Mouse (Mus musculus): ENCODE data around the gene Grid1. TPM values are rescaled to one million over a fixed set of nuclear protein-coding genes. Genes with fewer than 3 reads are reported as not detected.

Grid1 gene
- polyA plus RNA-seq, 1 experiment, result not detected

DNA sequence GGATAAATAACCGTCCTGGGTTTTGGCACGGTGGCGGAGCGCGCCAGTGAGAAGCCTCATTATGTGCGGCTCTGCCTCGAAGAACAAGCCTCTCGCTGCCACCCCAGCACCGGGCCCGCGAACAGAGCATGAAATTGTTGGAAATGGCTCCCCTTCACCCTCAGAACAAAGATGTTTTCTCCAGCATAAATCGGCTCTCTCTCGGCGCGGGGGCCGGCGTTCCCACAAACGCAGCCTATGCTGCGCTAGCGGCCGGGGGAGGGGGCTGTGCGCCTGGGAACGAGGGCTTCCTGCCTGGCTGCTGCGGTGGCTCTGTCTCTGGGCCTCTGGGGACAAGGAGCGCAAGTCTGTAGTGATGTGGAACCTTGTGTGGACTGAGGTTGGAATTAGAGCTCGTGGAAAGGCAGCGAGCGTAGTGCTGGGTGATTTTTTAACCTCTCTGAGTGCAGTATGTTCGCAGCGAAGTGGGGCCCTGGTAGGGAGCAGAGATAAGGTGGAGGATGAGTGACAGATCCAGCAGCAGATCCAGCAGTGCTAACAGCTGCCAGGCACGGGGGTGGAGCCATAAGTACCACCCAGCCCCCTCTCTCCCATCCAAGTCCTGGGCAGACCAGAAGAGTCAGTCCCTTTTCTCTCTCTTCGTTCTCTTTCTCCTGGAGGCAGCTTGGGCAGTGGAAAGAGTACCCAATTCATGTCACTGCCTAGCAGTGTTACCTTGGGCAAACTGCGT is 76.5 kb downstream of the Grid1 start:
- Histone ChIP-seq H3K27me3 (replicated peaks) (peaks cover 20% of the 10 kb centered on the region), H3K9me3 (no peaks in the 10 kb centered on the region), H3K36me3 (replicated peaks; ENCODE audit: low read length) (no peaks in the 10 kb centered on the region), H3K4me1 (no peaks in the 10 kb centered on the region), H3K4me3 (replicated peaks) (no peak overlapping the region)
- TF ChIP-seq FLI1 (IDR thresholded peaks at IDR 0.05; ENCODE audit: low read length), result no peak
- no peak for TF ChIP-seq GATA1 (IDR thresholded peaks at IDR 0.05; ENCODE audit: borderline replicate concordance, low read length)

DNA sequence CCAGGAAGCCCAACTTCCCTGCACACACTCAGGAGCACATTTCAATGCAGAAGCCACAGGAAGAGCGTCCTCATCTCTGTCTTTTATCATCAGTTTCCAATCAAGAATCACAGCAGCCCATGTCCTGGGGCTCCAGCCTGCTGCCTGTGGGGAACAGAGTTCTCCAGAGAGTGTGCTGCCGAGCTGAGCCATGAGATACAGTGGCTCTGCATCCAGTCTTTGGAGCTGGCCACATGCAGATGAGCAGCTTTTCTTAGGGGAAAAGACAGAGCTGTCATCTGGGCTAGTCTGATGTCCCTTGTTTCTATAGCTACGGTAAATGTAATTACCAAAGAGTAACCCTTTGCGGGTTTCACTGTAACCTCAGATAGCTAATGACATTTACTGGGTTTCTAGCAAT is 83.9 kb downstream of the Grid1 start:
- H3K9me3 ChIP-seq, result no peaks in the 10 kb centered on the region
- H3K36me3 ChIP-seq (replicated peaks; ENCODE audit: low read length), result no peaks in the 10 kb centered on the region
- H3K4me3 ChIP-seq (replicated peaks), result no peak overlapping the region
- H3K27me3 ChIP-seq (replicated peaks), result no peaks in the 10 kb centered on the region
- TF ChIP-seq FLI1 (IDR thresholded peaks at IDR 0.05; ENCODE audit: low read length) (no peak), GATA1 (IDR thresholded peaks at IDR 0.05; ENCODE audit: borderline replicate concordance, low read length) (no peak)
- no peaks in the 10 kb centered on the region for H3K4me1 ChIP-seq

DNA sequence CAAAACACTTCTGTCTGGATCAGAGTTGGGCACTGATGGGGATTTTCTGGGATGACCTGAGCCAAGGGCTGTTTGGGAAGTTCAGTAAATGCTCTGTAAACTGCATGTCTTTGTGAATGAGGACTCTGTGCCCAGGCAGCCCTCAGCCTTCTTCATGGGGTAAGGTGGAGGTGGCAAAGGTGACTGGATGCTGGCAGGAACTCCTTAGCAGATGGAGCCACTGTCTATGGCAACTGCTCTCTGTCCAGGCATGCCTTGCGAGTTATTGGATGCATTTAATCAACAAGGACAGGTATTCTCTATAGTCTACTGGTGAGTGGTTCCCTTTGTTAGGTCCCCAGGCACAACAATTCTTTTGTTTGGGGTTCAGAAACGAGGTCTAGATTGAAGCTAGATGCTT is 85.8 kb downstream of the Grid1 start:
- Histone ChIP-seq H3K27me3 (replicated peaks) (no peaks in the 10 kb centered on the region), H3K4me1 (no peaks in the 10 kb centered on the region), H3K9me3 (no peaks in the 10 kb centered on the region), H3K36me3 (replicated peaks; ENCODE audit: low read length) (no peaks in the 10 kb centered on the region), H3K4me3 (replicated peaks) (no peak overlapping the region)
- TF ChIP-seq GATA1 (IDR thresholded peaks at IDR 0.05; ENCODE audit: borderline replicate concordance, low read length) (no peak), FLI1 (IDR thresholded peaks at IDR 0.05; ENCODE audit: low read length) (no peak)

DNA sequence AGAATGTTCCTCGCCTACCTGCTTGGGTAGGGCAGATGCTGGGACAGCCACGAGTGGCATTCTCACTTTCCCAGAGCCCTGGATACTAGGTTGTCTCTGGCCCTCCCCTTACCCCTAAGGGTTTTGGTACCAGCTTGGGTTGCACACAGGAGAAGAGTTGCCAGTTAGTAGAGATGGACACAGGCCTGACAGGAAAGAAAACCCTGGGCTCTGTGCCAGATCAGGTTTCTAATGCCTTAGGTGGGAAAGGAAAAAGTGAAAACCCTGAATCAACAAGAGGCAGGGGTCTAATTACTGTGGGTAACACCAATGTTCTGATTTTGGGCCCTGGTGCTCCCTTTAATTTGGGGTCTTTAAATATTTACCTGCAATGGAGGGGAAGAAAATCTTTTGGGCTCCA is 88.5 kb downstream of the Grid1 start:
- TF ChIP-seq GATA1 (IDR thresholded peaks at IDR 0.05; ENCODE audit: borderline replicate concordance, low read length), result no peak
- TF ChIP-seq FLI1 (IDR thresholded peaks at IDR 0.05; ENCODE audit: low read length), result no peak
- H3K4me3 ChIP-seq (replicated peaks), result no peak overlapping the region
- H3K36me3 ChIP-seq (replicated peaks; ENCODE audit: low read length), result no peaks in the 10 kb centered on the region
- H3K4me1 ChIP-seq, result no peaks in the 10 kb centered on the region
- no peaks in the 10 kb centered on the region for H3K27me3 ChIP-seq (replicated peaks)
- H3K9me3 ChIP-seq, result no peaks in the 10 kb centered on the region

DNA sequence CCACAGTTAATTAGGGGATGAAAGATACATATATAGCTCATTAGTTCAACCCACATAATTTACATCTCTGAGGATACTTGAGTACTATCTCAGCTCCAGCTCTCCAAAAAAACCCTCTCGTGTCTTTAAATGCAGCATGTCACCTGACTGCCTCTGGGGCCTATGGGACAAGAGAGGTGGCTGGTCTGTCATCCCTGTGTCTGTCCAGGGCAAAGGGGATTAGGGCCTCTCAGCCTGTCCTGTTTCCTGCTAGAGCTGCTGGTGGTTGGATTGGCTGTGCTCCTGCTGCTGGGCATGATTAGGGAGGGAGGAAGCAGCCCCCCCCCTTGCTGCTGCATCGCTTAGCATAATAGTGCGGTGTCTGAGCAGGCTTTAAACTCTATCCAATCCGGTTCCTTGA is 88.9 kb downstream of the Grid1 start:
- Histone ChIP-seq H3K4me1 (no peaks in the 10 kb centered on the region), H3K4me3 (replicated peaks) (no peak overlapping the region), H3K9me3 (no peaks in the 10 kb centered on the region), H3K36me3 (replicated peaks; ENCODE audit: low read length) (no peaks in the 10 kb centered on the region), H3K27me3 (replicated peaks) (no peaks in the 10 kb centered on the region)
- TF ChIP-seq FLI1 (IDR thresholded peaks at IDR 0.05; ENCODE audit: low read length) (no peak), GATA1 (IDR thresholded peaks at IDR 0.05; ENCODE audit: borderline replicate concordance, low read length) (no peak)

DNA sequence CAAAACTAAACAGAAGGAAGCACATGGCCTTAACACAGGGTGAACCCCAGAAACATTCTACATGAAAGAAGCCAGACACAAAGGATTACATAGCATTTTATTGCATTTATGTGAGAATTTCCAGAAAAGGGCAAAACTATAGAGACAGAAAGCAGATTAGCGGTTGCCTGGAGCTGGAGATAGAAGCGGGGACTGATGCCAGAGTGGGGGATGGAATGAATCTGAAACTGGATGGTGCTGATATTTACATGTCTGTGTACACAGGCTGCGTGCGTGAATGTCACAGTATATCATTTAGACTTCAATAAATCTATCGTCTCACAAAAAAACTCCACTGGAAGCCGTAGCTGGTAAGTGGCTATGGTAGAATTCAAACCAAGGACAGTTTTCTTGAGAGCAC is 96.4 kb downstream of the Grid1 start:
- no peaks in the 10 kb centered on the region for H3K9me3 ChIP-seq
- no peak overlapping the region for H3K4me3 ChIP-seq (replicated peaks)
- H3K36me3 ChIP-seq (replicated peaks; ENCODE audit: low read length), result no peaks in the 10 kb centered on the region
- H3K4me1 ChIP-seq, result no peaks in the 10 kb centered on the region
- H3K27me3 ChIP-seq (replicated peaks), result no peaks in the 10 kb centered on the region
- no peak for TF ChIP-seq GATA1 (IDR thresholded peaks at IDR 0.05; ENCODE audit: borderline replicate concordance, low read length)

DNA sequence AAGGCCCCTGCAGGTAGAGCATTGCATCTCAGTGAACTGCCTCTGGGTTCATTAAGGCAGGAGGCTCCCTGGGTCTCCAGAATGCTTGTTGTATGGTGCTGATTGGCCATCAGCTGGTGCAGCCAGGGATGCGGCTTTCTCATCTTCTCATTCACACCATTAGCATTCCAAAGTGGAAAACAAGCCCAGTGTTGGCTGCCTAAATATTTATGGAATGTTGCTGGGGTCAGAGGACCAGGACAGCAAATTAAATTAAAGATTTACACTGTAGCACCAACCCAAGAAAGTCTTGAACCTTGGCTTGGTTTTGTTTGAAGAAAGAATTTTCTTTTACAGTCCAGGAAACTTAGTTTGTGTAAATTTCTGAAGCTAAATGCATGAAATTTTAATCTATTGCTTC is 97.2 kb downstream of the Grid1 start:
- no peaks in the 10 kb centered on the region for H3K27me3 ChIP-seq (replicated peaks)
- H3K36me3 ChIP-seq (replicated peaks; ENCODE audit: low read length), result no peaks in the 10 kb centered on the region
- no peaks in the 10 kb centered on the region for H3K9me3 ChIP-seq
- no peak overlapping the region for H3K4me3 ChIP-seq (replicated peaks)
- H3K4me1 ChIP-seq, result no peaks in the 10 kb centered on the region
- TF ChIP-seq FLI1 (IDR thresholded peaks at IDR 0.05; ENCODE audit: low read length) (no peak), GATA1 (IDR thresholded peaks at IDR 0.05; ENCODE audit: borderline replicate concordance, low read length) (no peak)

DNA sequence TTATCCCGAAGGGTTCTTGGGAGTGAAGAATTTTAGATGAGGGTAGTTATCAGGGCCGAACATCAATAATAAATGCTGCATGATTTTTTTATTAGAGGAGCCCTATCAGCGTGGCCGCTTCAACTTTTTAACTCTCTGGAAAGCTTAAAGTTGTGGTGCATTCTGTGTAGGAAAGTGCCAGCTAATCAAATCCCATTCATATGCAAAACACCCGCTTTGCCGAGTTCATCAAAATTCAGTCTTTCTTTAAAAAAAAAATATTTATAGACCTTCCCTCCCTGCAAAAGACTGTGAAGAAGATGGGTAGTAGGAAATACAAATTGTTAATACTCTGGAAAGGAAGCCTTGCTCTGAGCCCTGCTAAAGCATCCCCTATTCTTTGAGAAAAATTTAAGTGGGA is 99.3 kb downstream of the Grid1 start:
- H3K9me3 ChIP-seq, result peaks cover 3% of the 10 kb centered on the region; the same call in 1 of the 2 replicates
- no peaks in the 10 kb centered on the region for H3K27me3 ChIP-seq (replicated peaks)
- no peak for TF ChIP-seq GATA1 (IDR thresholded peaks at IDR 0.05; ENCODE audit: borderline replicate concordance, low read length)
- TF ChIP-seq FLI1 (IDR thresholded peaks at IDR 0.05; ENCODE audit: low read length), result no peak

DNA sequence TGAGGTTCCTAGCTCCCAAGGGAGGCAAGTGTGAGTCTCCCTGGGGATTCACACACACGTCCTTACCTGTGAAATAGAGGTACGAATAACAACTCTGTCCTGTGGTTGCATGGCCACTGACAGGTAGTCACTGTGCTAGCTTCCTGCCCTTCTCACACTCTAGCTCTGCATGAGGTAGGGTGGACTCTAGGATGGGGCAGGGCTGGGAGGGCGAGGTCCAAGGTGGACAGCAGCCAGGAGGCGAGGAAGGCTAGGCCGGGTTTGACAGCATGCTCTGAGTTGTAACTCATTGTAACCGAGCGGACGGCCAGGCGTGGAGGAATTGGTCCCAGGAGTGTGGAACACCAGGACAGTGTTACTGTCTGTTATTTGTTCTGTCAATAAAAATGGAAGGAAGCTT is 101.4 kb downstream of the Grid1 start:
- H3K9me3 ChIP-seq, result peaks cover 6% of the 10 kb centered on the region; the same call in 1 of the 2 replicates
- no peaks in the 10 kb centered on the region for H3K36me3 ChIP-seq (replicated peaks; ENCODE audit: low read length)
- TF ChIP-seq GATA1 (IDR thresholded peaks at IDR 0.05; ENCODE audit: borderline replicate concordance, low read length), result no peak
- TF ChIP-seq FLI1 (IDR thresholded peaks at IDR 0.05; ENCODE audit: low read length), result no peak
- no peaks in the 10 kb centered on the region for H3K4me1 ChIP-seq
- H3K27me3 ChIP-seq (replicated peaks), result no peaks in the 10 kb centered on the region
- no peak overlapping the region for H3K4me3 ChIP-seq (replicated peaks)

More for the DNA sequence above, 99.3 kb downstream of the Grid1 start:
- H3K4me1 ChIP-seq, result no peaks in the 10 kb centered on the region
- no peaks in the 10 kb centered on the region for H3K36me3 ChIP-seq (replicated peaks; ENCODE audit: low read length)
- no peak overlapping the region for H3K4me3 ChIP-seq (replicated peaks)

DNA sequence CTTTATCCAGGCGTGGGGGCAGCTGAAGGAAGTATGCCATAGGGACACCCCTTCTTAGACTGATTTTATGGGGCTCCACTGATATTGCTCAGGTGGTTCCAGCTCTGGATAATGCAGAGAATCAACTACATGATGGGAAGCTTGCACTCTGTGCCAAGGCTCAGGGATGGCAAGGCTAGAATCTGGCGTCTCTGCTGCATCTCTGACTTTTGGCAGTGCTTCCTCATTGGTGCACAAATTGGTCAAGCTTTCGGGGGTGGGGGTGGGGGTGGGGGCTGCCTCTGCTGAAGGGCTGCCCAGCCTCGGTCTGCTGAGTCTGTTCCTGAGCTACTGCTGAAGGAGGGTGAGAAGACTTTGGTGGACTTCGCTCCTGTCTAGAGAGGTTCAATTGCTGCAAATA is 105.1 kb downstream of the Grid1 start:
- H3K36me3 ChIP-seq (replicated peaks; ENCODE audit: low read length), result no peaks in the 10 kb centered on the region
- no peak for TF ChIP-seq GATA1 (IDR thresholded peaks at IDR 0.05; ENCODE audit: borderline replicate concordance, low read length)
- TF ChIP-seq FLI1 (IDR thresholded peaks at IDR 0.05; ENCODE audit: low read length), result no peak
- peaks cover 8% of the 10 kb centered on the region; the same call in 1 of the 2 replicates for H3K9me3 ChIP-seq
- H3K4me3 ChIP-seq (replicated peaks), result no peak overlapping the region
- no peaks in the 10 kb centered on the region for H3K4me1 ChIP-seq
- H3K27me3 ChIP-seq (replicated peaks), result no peaks in the 10 kb centered on the region
